Mouse (Mus musculus) left cerebral cortex, adult 11 months (tissue): ENCODE measurements around the gene Milr1.

Experiments used
- DNase-seq: peaks from one replicate; pipeline ENCODE4 v3.0.0; 2022; ENCODE audit warnings: low spot score

The Milr1 gene

GRCm38 (mm10) chr11:106812410-106813136 lies 61.5 kb downstream of the Milr1 start:
- DNase-seq = no peak

GRCm38 (mm10) chr11:106814601-106815320 lies 63.7 kb downstream of the Milr1 start:
- DNase-seq = no peak

- no peak for DNase-seq
Measured at GRCm38 (mm10) chr11:106815331-106815730, 64.3 kb downstream of the Milr1 start.

GRCm38 (mm10) chr11:106815761-106816160 lies 64.7 kb downstream of the Milr1 start:
- no peak for DNase-seq

GRCm38 (mm10) chr11:106816316-106816715 lies 65.3 kb downstream of the Milr1 start:
- no peak for DNase-seq

GRCm38 (mm10) chr11:106817156-106817555 lies 66.1 kb downstream of the Milr1 start:
- no peak for DNase-seq

GRCm38 (mm10) chr11:106817808-106818207 lies 66.8 kb downstream of the Milr1 start:
- DNase-seq = no peak

- DNase-seq = no peak
Measured at GRCm38 (mm10) chr11:106818341-106818740, 67.3 kb downstream of the Milr1 start.
